Mouse (Mus musculus): ENCODE measurements around the gene Rundc3a. TPM values are rescaled to one million over a fixed set of nuclear protein-coding genes. Genes with fewer than 3 reads are reported as not detected.
A peak's percentile ranks its signal among the peaks of the same experiment; 100 is the strongest.

Gene Rundc3a
- total and polyA plus RNA-seq, 3 experiments: 0.23 to 0.66 TPM; not detected in 1

GRCm38 (mm10) chr11:102411061-102411460 is 17.9 kb downstream of the Rundc3a start:
- no peaks in the 10 kb centered on the region for H3K79me2 ChIP-seq (replicated peaks; ENCODE audit: control insufficient read depth, insufficient read depth, low read length)
- intact Hi-C loops (cut with DNase I): loop anchor here (1.0 to 2.0 kb wide), 2 partner anchors 102 to 162 kb away; partner anchors contain the start of gene BC030867
- no peaks in the 10 kb centered on the region for H3K36me3 ChIP-seq (ENCODE audit: control insufficient read depth, insufficient read depth, low read length)
- DNase-seq: no peak
- no peak for TF ChIP-seq POLR2A (IDR thresholded peaks at IDR 0.05; ENCODE audit: insufficient read depth, low read depth, low read length)
- TF ChIP-seq CTCF (IDR thresholded peaks at IDR 0.05): no peak
- H3K27ac ChIP-seq: no peak overlapping the region
- no peak overlapping the region for H3K4me3 ChIP-seq
- H3K27me3 ChIP-seq (ENCODE audit: control insufficient read depth, insufficient read depth, low read length): no peaks in the 10 kb centered on the region
- no peak overlapping the region for H3K9ac ChIP-seq (ENCODE audit: low read depth, low read length)
- 67% methylated on average over 3 of the region's 3 CpGs for WGBS
- H3K4me1 ChIP-seq (ENCODE audit: control insufficient read depth, insufficient read depth, low read length): peaks cover 5% of the 10 kb centered on the region

GRCm38 (mm10) chr11:102411704-102412103 is 18.5 kb downstream of the Rundc3a start:
- H3K27me3 ChIP-seq (ENCODE audit: control insufficient read depth, insufficient read depth, low read length): no peaks in the 10 kb centered on the region
- no peaks in the 10 kb centered on the region for H3K36me3 ChIP-seq (ENCODE audit: control insufficient read depth, insufficient read depth, low read length)
- WGBS: 5% methylated on average over 11 of the region's 11 CpGs
- H3K4me1 ChIP-seq (ENCODE audit: control insufficient read depth, insufficient read depth, low read length): peaks cover 3% of the 10 kb centered on the region
- intact Hi-C loops (cut with DNase I): loop anchor here (1.0 to 2.0 kb wide), 2 partner anchors 102 to 163 kb away; partner anchors contain the start of gene BC030867
- no peak overlapping the region for H3K4me3 ChIP-seq
- TF ChIP-seq CTCF (IDR thresholded peaks at IDR 0.05) (peak; percentile 94), EP300 (IDR thresholded peaks at IDR 0.05; ENCODE audit: insufficient read depth, low read depth, low read length) (peak; percentile 97), POLR2A (IDR thresholded peaks at IDR 0.05; ENCODE audit: insufficient read depth, low read depth, low read length) (no peak)
- peak; percentile 88 to 91 for DNase-seq
- no peaks in the 10 kb centered on the region for H3K79me2 ChIP-seq (replicated peaks; ENCODE audit: control insufficient read depth, insufficient read depth, low read length)
- 0 out of 2 replicates have a peak overlapping the region, but pooled peaks have one; percentile 4 for H3K9ac ChIP-seq (ENCODE audit: low read depth, low read length)
- peak overlapping the region; percentile 17 for H3K27ac ChIP-seq

- WGBS: 80% methylated on average over 8 of the region's 8 CpGs
- TF ChIP-seq POLR2A (IDR thresholded peaks at IDR 0.05; ENCODE audit: insufficient read depth, low read depth, low read length): no peak
- Histone ChIP-seq H3K9ac (ENCODE audit: low read depth, low read length) (no peak overlapping the region), H3K4me1 (ENCODE audit: control insufficient read depth, insufficient read depth, low read length) (peaks cover 3% of the 10 kb centered on the region), H3K27me3 (ENCODE audit: control insufficient read depth, insufficient read depth, low read length) (no peaks in the 10 kb centered on the region), H3K36me3 (ENCODE audit: control insufficient read depth, insufficient read depth, low read length) (no peaks in the 10 kb centered on the region), H3K4me3 (no peak overlapping the region), H3K79me2 (replicated peaks; ENCODE audit: control insufficient read depth, insufficient read depth, low read length) (no peaks in the 10 kb centered on the region), H3K27ac (no peak overlapping the region)
- intact Hi-C loops (cut with DNase I): no loop called here
- no peak for DNase-seq
These were observed 19.9 kb downstream of the Rundc3a start for GRCm38 (mm10) chr11:102413059-102413458.

GRCm38 (mm10) chr11:102415034-102415802 is 22.0 kb downstream of the Rundc3a start:
- WGBS: 64% methylated on average over 10 of the region's 10 CpGs
- Histone ChIP-seq H3K79me2 (replicated peaks; ENCODE audit: control insufficient read depth, insufficient read depth, low read length) (no peaks in the 10 kb centered on the region), H3K27me3 (ENCODE audit: control insufficient read depth, insufficient read depth, low read length) (no peaks in the 10 kb centered on the region), H3K36me3 (ENCODE audit: control insufficient read depth, insufficient read depth, low read length) (no peaks in the 10 kb centered on the region), H3K9ac (ENCODE audit: low read depth, low read length) (no peak overlapping the region), H3K4me3 (no peak overlapping the region), H3K4me1 (ENCODE audit: control insufficient read depth, insufficient read depth, low read length) (peaks cover 3% of the 10 kb centered on the region), H3K27ac (no peak overlapping the region)
- intact Hi-C loops (cut with DNase I): no loop called here
- DNase-seq: no peak
- TF ChIP-seq POLR2A (IDR thresholded peaks at IDR 0.05; ENCODE audit: insufficient read depth, low read depth, low read length) (no peak), CTCF (IDR thresholded peaks at IDR 0.05) (no peak), EP300 (IDR thresholded peaks at IDR 0.05; ENCODE audit: insufficient read depth, low read depth, low read length) (no peak)

GRCm38 (mm10) chr11:102417160-102417559 is 24.0 kb downstream of the Rundc3a start:
- TF ChIP-seq EP300 (IDR thresholded peaks at IDR 0.05; ENCODE audit: insufficient read depth, low read depth, low read length): no peak
- TF ChIP-seq CTCF (IDR thresholded peaks at IDR 0.05): no peak
- TF ChIP-seq POLR2A (IDR thresholded peaks at IDR 0.05; ENCODE audit: insufficient read depth, low read depth, low read length): no peak
- Histone ChIP-seq H3K27ac (no peak overlapping the region), H3K27me3 (ENCODE audit: control insufficient read depth, insufficient read depth, low read length) (no peaks in the 10 kb centered on the region), H3K9ac (ENCODE audit: low read depth, low read length) (no peak overlapping the region), H3K36me3 (ENCODE audit: control insufficient read depth, insufficient read depth, low read length) (no peaks in the 10 kb centered on the region), H3K79me2 (replicated peaks; ENCODE audit: control insufficient read depth, insufficient read depth, low read length) (no peaks in the 10 kb centered on the region), H3K4me1 (ENCODE audit: control insufficient read depth, insufficient read depth, low read length) (no peaks in the 10 kb centered on the region), H3K4me3 (no peak overlapping the region)
- no peak for DNase-seq
- intact Hi-C loops (cut with DNase I): no loop called here
- WGBS: 54% methylated on average over 1 of the region's 1 CpGs

- no peak overlapping the region for H3K9ac ChIP-seq (ENCODE audit: low read depth, low read length)
- H3K79me2 ChIP-seq (replicated peaks; ENCODE audit: control insufficient read depth, insufficient read depth, low read length): no peaks in the 10 kb centered on the region
- TF ChIP-seq EP300 (IDR thresholded peaks at IDR 0.05; ENCODE audit: insufficient read depth, low read depth, low read length): no peak
- no peak for TF ChIP-seq POLR2A (IDR thresholded peaks at IDR 0.05; ENCODE audit: insufficient read depth, low read depth, low read length)
- TF ChIP-seq CTCF (IDR thresholded peaks at IDR 0.05): no peak
- no peaks in the 10 kb centered on the region for H3K4me1 ChIP-seq (ENCODE audit: control insufficient read depth, insufficient read depth, low read length)
- no peak overlapping the region for H3K4me3 ChIP-seq
- H3K27me3 ChIP-seq (ENCODE audit: control insufficient read depth, insufficient read depth, low read length): no peaks in the 10 kb centered on the region
- peak; percentile 49 to 56 for DNase-seq
- no peaks in the 10 kb centered on the region for H3K36me3 ChIP-seq (ENCODE audit: control insufficient read depth, insufficient read depth, low read length)
- intact Hi-C loops (cut with DNase I): no loop called here
- H3K27ac ChIP-seq: no peak overlapping the region
These were observed 25.7 kb downstream of the Rundc3a start for GRCm38 (mm10) chr11:102418887-102419286.
